Mouse (Mus musculus) kidney, postnatal 0 days (tissue): Measurements from ENCODE around the gene 4933414I15Rik. TPM values are rescaled to one million over a fixed set of nuclear protein-coding genes. Genes with fewer than 3 reads are reported as not detected.

Experiments used
- ATAC-seq: fragments of 200-750 bp; cut with Nextera tagmentation; replicated peaks from 2 replicates; pipeline ENCODE4 v1.8.0; 2017; ENCODE audit warnings: low read depth, moderate number of reproducible peaks, moderate TSS enrichment, moderate library complexity; ENCODE audit not compliant: low FRiP score
- DNase-seq: peaks from one replicate; pipeline ENCODE4 v3.0.0-alpha.2; 2016; ENCODE audit warnings: low spot score
- H3K27ac ChIP-seq: fragments of 300-500 bp; sonication (generic); 2 replicates; pipeline ENCODE4 v1.5.1; 2014; ENCODE audit warnings: mild to moderate bottlenecking
- H3K27me3 ChIP-seq: fragments of 300-500 bp; sonication (generic); 2 replicates; pipeline ENCODE4 v1.6.1; 2014; ENCODE audit warnings: low read length, mixed read lengths; ENCODE audit not compliant: insufficient read depth
- H3K36me3 ChIP-seq: fragments of 300-500 bp; sonication (generic); 2 replicates; pipeline ENCODE4 v1.6.1; 2014; ENCODE audit warnings: low read length, mixed read lengths; ENCODE audit not compliant: insufficient read depth
- H3K4me1 ChIP-seq: fragments of 300-500 bp; sonication (generic); replicated peaks from 2 replicates; pipeline ENCODE4 v1.6.1; 2014; ENCODE audit warnings: antibody characterized with exemption, low read length, mixed read lengths; ENCODE audit not compliant: insufficient read depth
- H3K4me2 ChIP-seq: fragments of 300-500 bp; sonication (generic); 2 replicates; pipeline ENCODE4 v1.6.1; 2014; ENCODE audit warnings: mild to moderate bottlenecking, low read length, moderate library complexity, mixed read lengths
- H3K4me3 ChIP-seq: fragments of 300-500 bp; sonication (generic); replicated peaks from 2 replicates; pipeline ENCODE4 v1.5.1; 2014; ENCODE audit warnings: low read depth, low read length
- H3K9ac ChIP-seq: fragments of 300-500 bp; sonication (generic); 2 replicates; pipeline ENCODE4 v1.6.1; 2014; ENCODE audit warnings: low read depth, low read length
- H3K9me3 ChIP-seq: fragments of 300-500 bp; sonication (generic); replicated peaks from 2 replicates; pipeline ENCODE4 v1.6.1; 2016; ENCODE audit warnings: low read length, inconsistent platforms, mixed read lengths
- CTCF ChIP-seq: IDR thresholded peaks from 2 replicates; pipeline ENCODE4 v1.5.1; 2016; ENCODE audit warnings: antibody characterized with exemption, low read depth, mild to moderate bottlenecking, moderate library complexity
- WGBS: fragments of 180-500 bp; shearing (Covaris S2); extraction: QIAGEN DNeasy Blood & Tissue Kit; methylation state at CpG from one replicate; pipeline ENCODE4 v1.1.7; 2014; 5-methylcytosine and 5-hydroxymethylcytosine counted together
- polyA plus RNA-seq: library from polyadenylated mRNA; unstranded; fragments of >200 nt; fragmentation: Nextera tagmentation; extraction: Ambion mirVana; gene quantifications from 2 replicates; pipeline ENCODE4 v1.2.1, GENCODE M21; 2015

The 4933414I15Rik gene
- polyA plus RNA-seq = not detected in 2 replicates

- no peak for ATAC-seq
- Histone ChIP-seq H3K4me3 (no peak within 1 kb of the TSS), H3K27me3 (no peaks in the 10 kb centered on the region), H3K9ac (no peak within 1 kb of the TSS), H3K4me1 (no peaks in the 10 kb centered on the region), H3K9me3 (no peaks in the 10 kb centered on the region), H3K36me3 (no peaks in the 10 kb centered on the region), H3K4me2 (no peak within 1 kb of the TSS), H3K27ac (no peak within 1 kb of the TSS)
- no peak for TF ChIP-seq CTCF
- 76% methylated on average over 14 of the region's 14 CpGs for WGBS
- DNase-seq = no peak
Measured at GRCm38 (mm10) chr11:50943506-50943905, at the start of gene 4933414I15Rik. TSS of gene 4933414I15Rik (minus strand) at chr11:50943765.

- no peaks in the 10 kb centered on the region for H3K36me3 ChIP-seq
- TF ChIP-seq CTCF = no peak
- DNase-seq (no peak), ATAC-seq (no peak)
- H3K4me2 ChIP-seq = no peak within 1 kb of the TSS
- no peaks in the 10 kb centered on the region for H3K4me1 ChIP-seq
- WGBS = 65% methylated on average over 5 of the region's 5 CpGs
- H3K4me3 ChIP-seq = no peak within 1 kb of the TSS
- no peak within 1 kb of the TSS for H3K27ac ChIP-seq
- H3K9me3 ChIP-seq = no peaks in the 10 kb centered on the region
- H3K9ac ChIP-seq = no peak within 1 kb of the TSS
- H3K27me3 ChIP-seq = no peaks in the 10 kb centered on the region
Measured at GRCm38 (mm10) chr11:50981667-50982066, 38.1 kb upstream of the 4933414I15Rik start, which contains the start of gene Olfr1377. TSS of gene Olfr1377 (plus strand) at chr11:50981967.

GRCm38 (mm10) chr11:50977216-50977615 is 33.7 kb upstream of the 4933414I15Rik start:
- no peaks in the 10 kb centered on the region for H3K27me3 ChIP-seq
- ATAC-seq (no peak), DNase-seq (no peak)
- no peaks in the 10 kb centered on the region for H3K9me3 ChIP-seq
- no peaks in the 10 kb centered on the region for H3K36me3 ChIP-seq
- H3K4me2 ChIP-seq = no peak overlapping the region
- no peak overlapping the region for H3K27ac ChIP-seq
- no peak overlapping the region for H3K9ac ChIP-seq
- no peak overlapping the region for H3K4me3 ChIP-seq
- TF ChIP-seq CTCF = peak; percentile 32; the same call in 1 of the 2 replicates
- no peaks in the 10 kb centered on the region for H3K4me1 ChIP-seq
- WGBS = 77% methylated on average over 4 of the region's 4 CpGs

- ATAC-seq (no peak), DNase-seq (no peak)
- Histone ChIP-seq H3K27me3 (no peaks in the 10 kb centered on the region), H3K36me3 (no peaks in the 10 kb centered on the region), H3K4me1 (no peaks in the 10 kb centered on the region), H3K27ac (no peak within 1 kb of the TSS), H3K4me3 (no peak within 1 kb of the TSS), H3K9me3 (no peaks in the 10 kb centered on the region), H3K9ac (no peak within 1 kb of the TSS), H3K4me2 (no peak within 1 kb of the TSS)
- WGBS = 87% methylated on average over 11 of the region's 11 CpGs
- no peak for TF ChIP-seq CTCF
Measured at GRCm38 (mm10) chr11:50966230-50966629, 22.7 kb upstream of the 4933414I15Rik start, which contains the start of gene Olfr1378. TSS of gene Olfr1378 (plus strand) at chr11:50966530.

GRCm38 (mm10) chr11:50964886-50965285 is 21.3 kb upstream of the 4933414I15Rik start:
- Histone ChIP-seq H3K9ac (no peak overlapping the region), H3K27me3 (no peaks in the 10 kb centered on the region), H3K4me2 (no peak overlapping the region), H3K27ac (no peak overlapping the region), H3K4me3 (no peak overlapping the region), H3K4me1 (no peaks in the 10 kb centered on the region), H3K36me3 (no peaks in the 10 kb centered on the region), H3K9me3 (no peaks in the 10 kb centered on the region)
- ATAC-seq (no peak), DNase-seq (peak; percentile 42)
- WGBS = 65% methylated on average over 2 of the region's 2 CpGs
- TF ChIP-seq CTCF = no peak

- no peak within 1 kb of the TSS for H3K27ac ChIP-seq
- TF ChIP-seq CTCF = no peak
- ATAC-seq (no peak), DNase-seq (no peak)
- no peaks in the 10 kb centered on the region for H3K4me1 ChIP-seq
- H3K4me3 ChIP-seq = no peak within 1 kb of the TSS
- H3K9me3 ChIP-seq = no peaks in the 10 kb centered on the region
- no peak within 1 kb of the TSS for H3K9ac ChIP-seq
- no peaks in the 10 kb centered on the region for H3K27me3 ChIP-seq
- H3K36me3 ChIP-seq = no peaks in the 10 kb centered on the region
- 0 out of 2 replicates have a peak within 1 kb of the TSS, but pooled peaks have one; percentile 25 for H3K4me2 ChIP-seq
- 69% methylated on average over 6 of the region's 6 CpGs for WGBS
Measured at GRCm38 (mm10) chr11:50953665-50954064, 10.1 kb upstream of the 4933414I15Rik start, which contains the start of gene Prop1. TSS of gene Prop1 (minus strand) at chr11:50953765.

- no peak for TF ChIP-seq CTCF
- DNase-seq (peak; percentile 64), ATAC-seq (no peak; the same call in 1 of the 2 replicates)
- Histone ChIP-seq H3K4me2 (peak overlapping the region; percentile 25; the same call in 1 of the 2 replicates), H3K9ac (no peak overlapping the region), H3K9me3 (no peaks in the 10 kb centered on the region), H3K27ac (no peak overlapping the region), H3K36me3 (no peaks in the 10 kb centered on the region), H3K4me1 (no peaks in the 10 kb centered on the region), H3K4me3 (no peak overlapping the region), H3K27me3 (no peaks in the 10 kb centered on the region)
- WGBS = 19% methylated on average over 14 of the region's 14 CpGs
Measured at GRCm38 (mm10) chr11:50952290-50952689, 8.7 kb upstream of the 4933414I15Rik start.
